Mouse (Mus musculus) forebrain, embryonic 16.5 days (tissue): Measurements from ENCODE around the gene Mxra8. TPM values are rescaled to one million over a fixed set of nuclear protein-coding genes. Genes with fewer than 3 reads are reported as not detected.

Experiments used
- ATAC-seq: fragments of 200-750 bp; cut with Nextera tagmentation; 2 replicates; pipeline ENCODE4 v1.8.0; 2017; ENCODE audit warnings: mild to moderate bottlenecking, moderate library complexity
- H3K27ac ChIP-seq: fragments of 300-500 bp; sonication (generic); 2 replicates; pipeline ENCODE4 v1.5.1; 2014; ENCODE audit warnings: low read length, control low read depth
- H3K27me3 ChIP-seq: fragments of 300-500 bp; sonication (generic); replicated peaks from 2 replicates; pipeline ENCODE4 v1.6.1; 2014; ENCODE audit warnings: low read length; ENCODE audit not compliant: control insufficient read depth, insufficient read depth
- H3K36me3 ChIP-seq: fragments of 300-500 bp; sonication (generic); 2 replicates; pipeline ENCODE4 v1.6.1; 2014; ENCODE audit not compliant: control insufficient read depth, insufficient read depth
- H3K4me1 ChIP-seq: fragments of 300-500 bp; sonication (generic); replicated peaks from 2 replicates; pipeline ENCODE4 v1.6.1; 2014; ENCODE audit warnings: low read length; ENCODE audit not compliant: control insufficient read depth, insufficient read depth
- H3K4me2 ChIP-seq: fragments of 300-500 bp; sonication (generic); 2 replicates; pipeline ENCODE4 v1.6.1; 2014; ENCODE audit warnings: mild to moderate bottlenecking, low read length, control low read depth
- H3K4me3 ChIP-seq: fragments of 300-500 bp; sonication (generic); replicated peaks from 2 replicates; pipeline ENCODE4 v1.5.1; 2014; ENCODE audit warnings: mild to moderate bottlenecking, low read length, control low read depth
- H3K9ac ChIP-seq: fragments of 300-500 bp; sonication (generic); replicated peaks from 2 replicates; pipeline ENCODE4 v1.6.1; 2014; ENCODE audit warnings: low read depth, low read length, control low read depth
- H3K9me3 ChIP-seq: fragments of 300-500 bp; sonication (generic); 2 replicates; pipeline ENCODE4 v1.6.1; 2016; ENCODE audit warnings: low read length; ENCODE audit not compliant: control insufficient read depth
- WGBS: fragments of 180-500 bp; shearing (Covaris S2); extraction: QIAGEN DNeasy Blood & Tissue Kit; methylation state at CpG from one replicate; pipeline ENCODE4 v1.1.7; 2014; 5-methylcytosine and 5-hydroxymethylcytosine counted together
- polyA plus RNA-seq: library from polyadenylated mRNA; unstranded; fragments of >200 nt; fragmentation: Nextera tagmentation; extraction: Ambion mirVana; gene quantifications from 2 replicates; pipeline ENCODE4 v1.2.1, GENCODE M21; 2015

Gene Mxra8
- polyA plus RNA-seq, 1 experiment from 2014 or later: 16.9 TPM

GRCm38 (mm10) chr4:155807841-155808240 lies 31.6 kb upstream of the Mxra8 start:
- H3K4me2 ChIP-seq: no peak overlapping the region
- H3K4me1 ChIP-seq: peaks cover 23% of the 10 kb centered on the region
- H3K36me3 ChIP-seq: peaks cover 21% of the 10 kb centered on the region
- H3K9me3 ChIP-seq: no peaks in the 10 kb centered on the region
- no peak for ATAC-seq
- no peak overlapping the region for H3K27ac ChIP-seq
- WGBS: 92% methylated on average over 3 of the region's 3 CpGs
- no peak overlapping the region for H3K9ac ChIP-seq
- H3K4me3 ChIP-seq: no peak overlapping the region
- H3K27me3 ChIP-seq: no peaks in the 10 kb centered on the region

DNA sequence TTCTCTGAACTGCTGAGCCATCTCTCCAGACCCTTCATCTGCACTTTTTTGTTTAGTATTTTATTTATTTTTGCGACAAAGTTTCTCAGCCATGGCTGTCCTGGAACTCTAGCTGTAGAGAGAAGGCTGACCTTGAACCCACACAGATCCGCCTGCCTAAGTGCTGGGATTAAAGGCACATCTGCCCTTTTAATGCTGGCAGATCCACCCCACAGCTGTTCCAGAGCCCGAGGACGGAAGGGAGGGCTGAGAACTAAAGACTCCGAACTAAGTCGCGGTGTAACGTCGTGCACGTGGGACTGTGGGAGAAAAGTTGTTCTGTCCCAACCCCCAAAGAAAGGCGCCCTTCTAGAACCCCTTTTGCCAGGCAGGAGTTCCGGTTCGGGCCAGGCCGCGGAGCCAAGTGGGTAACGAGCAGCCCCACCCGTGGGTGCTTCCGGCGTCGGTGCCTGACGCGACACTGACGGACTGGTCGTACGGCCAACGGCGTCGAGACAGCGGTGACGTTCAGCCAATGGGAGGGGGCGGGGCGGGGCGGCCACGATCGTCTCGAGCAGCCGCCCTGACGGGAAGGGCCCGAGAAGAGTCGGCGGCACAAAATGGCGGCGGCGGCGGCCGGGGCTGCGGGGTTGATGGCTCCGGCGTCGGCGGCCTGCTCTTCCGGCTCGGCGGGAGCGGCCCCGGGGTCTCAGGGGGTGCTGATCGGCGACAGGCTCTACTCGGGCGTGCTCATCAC lies 27.4 kb upstream of the Mxra8 start, which contains the start of gene Ccnl2:
Ccnl2 (plus strand) TSS at position 561 of the 736 bp plus-strand sequence.
- H3K36me3 ChIP-seq: peaks cover 43% of the 10 kb centered on the region
- ATAC-seq: peak; percentile 100

DNA sequence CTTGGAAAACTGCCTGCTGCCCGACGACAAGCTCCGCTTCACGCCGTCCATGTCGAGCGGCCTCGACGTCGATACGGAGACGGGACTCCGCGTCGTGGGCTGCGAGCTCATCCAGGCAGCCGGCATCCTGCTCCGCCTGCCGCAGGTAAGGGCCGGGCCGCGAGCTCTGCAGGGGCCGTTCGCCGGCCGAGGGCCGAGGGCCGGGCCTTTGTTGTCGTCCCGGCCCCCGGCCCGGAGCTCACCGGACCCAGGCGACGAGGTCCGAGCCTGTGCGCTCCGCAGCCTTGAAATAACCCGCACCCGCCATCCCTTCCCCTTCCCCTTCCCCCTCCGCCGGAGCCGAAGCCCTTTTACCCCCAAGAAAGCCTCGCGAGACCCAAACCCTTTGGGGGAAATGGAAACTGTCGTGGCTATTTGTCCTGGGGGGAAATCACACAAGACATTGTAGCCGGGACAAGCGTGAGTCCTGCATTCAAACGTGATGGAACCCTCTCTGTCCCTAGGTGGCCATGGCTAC lies 26.8 kb upstream of the Mxra8 start:
- H3K4me2 ChIP-seq: peak overlapping the region; percentile 88
- no peaks in the 10 kb centered on the region for H3K9me3 ChIP-seq
- WGBS: under 1% methylated on average over 48 of the region's 49 CpGs
- H3K36me3 ChIP-seq: peaks cover 46% of the 10 kb centered on the region
- peak; percentile 29 for ATAC-seq
- peak overlapping the region; percentile 90 for H3K4me3 ChIP-seq
- H3K27me3 ChIP-seq: no peaks in the 10 kb centered on the region
- peaks cover 22% of the 10 kb centered on the region for H3K4me1 ChIP-seq
- peak overlapping the region; percentile 84 for H3K27ac ChIP-seq
- peak overlapping the region; percentile 97 for H3K9ac ChIP-seq

More for the DNA sequence above, 27.4 kb upstream of the Mxra8 start, which contains the start of gene Ccnl2:
- Histone ChIP-seq H3K4me2 (peak within 1 kb of the TSS; percentile 88), H3K4me3 (peak within 1 kb of the TSS; percentile 90), H3K27ac (peak within 1 kb of the TSS; percentile 86), H3K4me1 (peaks cover 22% of the 10 kb centered on the region), H3K27me3 (no peaks in the 10 kb centered on the region), H3K9me3 (no peaks in the 10 kb centered on the region), H3K9ac (peak within 1 kb of the TSS; percentile 97)
- WGBS: under 1% methylated on average over 60 of the region's 60 CpGs

GRCm38 (mm10) chr4:155817533-155817932 lies 21.9 kb upstream of the Mxra8 start:
- Histone ChIP-seq H3K4me3 (no peak overlapping the region), H3K9me3 (no peaks in the 10 kb centered on the region), H3K9ac (no peak overlapping the region), H3K36me3 (peaks cover 60% of the 10 kb centered on the region), H3K27ac (no peak overlapping the region), H3K4me1 (peaks cover 17% of the 10 kb centered on the region), H3K27me3 (no peaks in the 10 kb centered on the region), H3K4me2 (no peak overlapping the region)
- 71% methylated on average over 4 of the region's 4 CpGs for WGBS
- no peak for ATAC-seq

DNA sequence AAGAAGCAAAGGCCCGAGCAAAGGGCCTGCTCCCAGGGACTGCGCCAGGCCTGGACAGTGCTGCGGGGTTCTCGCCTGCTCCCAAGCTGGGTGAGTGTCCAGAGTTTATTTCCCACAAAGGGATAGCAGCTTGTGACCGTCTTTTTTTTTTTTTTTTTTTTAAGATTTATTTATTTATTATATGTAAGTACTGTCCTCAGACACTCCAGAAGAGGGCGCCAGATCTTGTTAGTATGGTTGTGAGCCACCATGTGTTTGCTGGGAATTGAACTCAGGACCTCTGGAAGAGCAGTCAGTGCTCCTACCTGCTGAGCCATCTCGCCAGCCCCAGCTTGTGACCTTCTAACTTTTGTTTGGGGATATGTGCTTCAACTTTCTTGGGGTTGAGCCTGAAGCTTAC lies 18.5 kb upstream of the Mxra8 start:
- H3K9ac ChIP-seq: no peak overlapping the region
- peaks cover 75% of the 10 kb centered on the region for H3K36me3 ChIP-seq
- no peaks in the 10 kb centered on the region for H3K4me1 ChIP-seq
- H3K27ac ChIP-seq: no peak overlapping the region
- WGBS: 76% methylated on average over 7 of the region's 7 CpGs
- H3K4me3 ChIP-seq: no peak overlapping the region
- ATAC-seq: no peak
- H3K9me3 ChIP-seq: no peaks in the 10 kb centered on the region
- no peak overlapping the region for H3K4me2 ChIP-seq
- H3K27me3 ChIP-seq: no peaks in the 10 kb centered on the region

DNA sequence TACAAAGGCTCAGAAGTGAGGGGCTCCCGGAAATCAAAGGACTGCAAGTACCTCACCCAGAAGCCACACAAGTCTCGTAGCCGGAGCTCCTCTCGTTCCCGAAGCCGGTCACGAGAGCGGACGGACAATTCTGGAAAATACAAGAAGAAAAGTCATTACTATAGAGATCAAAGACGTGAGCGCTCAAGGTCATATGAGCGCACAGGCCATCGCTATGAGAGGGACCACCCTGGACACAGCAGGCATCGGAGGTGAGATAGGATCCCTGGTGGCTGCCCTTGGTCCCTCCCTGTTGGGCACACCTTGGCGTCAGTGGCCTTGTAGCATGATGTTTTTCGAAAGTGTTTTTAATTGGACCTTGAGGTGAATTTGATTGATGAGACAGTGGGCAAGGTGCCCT lies 16.0 kb upstream of the Mxra8 start:
- H3K9me3 ChIP-seq: no peaks in the 10 kb centered on the region
- H3K4me2 ChIP-seq: no peak overlapping the region
- no peak for ATAC-seq
- H3K27ac ChIP-seq: no peak overlapping the region
- no peaks in the 10 kb centered on the region for H3K27me3 ChIP-seq
- H3K9ac ChIP-seq: no peak overlapping the region
- H3K4me1 ChIP-seq: no peaks in the 10 kb centered on the region
- WGBS: 97% methylated on average over 16 of the region's 16 CpGs
- no peak overlapping the region for H3K4me3 ChIP-seq
- peaks cover 63% of the 10 kb centered on the region for H3K36me3 ChIP-seq

DNA sequence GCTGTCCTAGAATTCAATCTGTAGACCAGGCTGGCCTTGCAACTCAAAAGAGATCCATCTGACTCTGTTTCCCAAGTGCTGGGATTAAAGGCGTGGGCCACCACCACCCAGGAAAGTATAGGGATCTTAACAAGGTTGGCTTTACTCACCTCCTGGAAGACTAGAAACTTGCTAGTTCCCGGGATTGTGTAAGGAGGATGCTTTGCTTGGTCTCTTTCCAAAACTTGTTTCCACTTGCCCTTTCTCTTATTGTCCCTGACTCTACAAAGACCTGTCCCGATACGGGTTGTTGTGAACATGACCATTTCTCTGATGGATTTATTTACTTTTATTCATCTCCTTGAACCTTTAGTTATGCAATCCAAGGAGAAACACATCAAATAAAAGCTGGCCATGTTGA lies 9.6 kb upstream of the Mxra8 start:
- Histone ChIP-seq H3K4me3 (no peak overlapping the region), H3K27ac (no peak overlapping the region), H3K4me2 (no peak overlapping the region), H3K36me3 (peaks cover 15% of the 10 kb centered on the region), H3K4me1 (peaks cover 24% of the 10 kb centered on the region), H3K9ac (no peak overlapping the region), H3K27me3 (no peaks in the 10 kb centered on the region), H3K9me3 (no peaks in the 10 kb centered on the region)
- no peak for ATAC-seq
- WGBS: 95% methylated on average over 4 of the region's 4 CpGs

GRCm38 (mm10) chr4:155830596-155830995 lies 8.9 kb upstream of the Mxra8 start:
- Histone ChIP-seq H3K4me3 (peak overlapping the region; percentile 78), H3K9ac (no peak overlapping the region; the same call in 1 of the 2 replicates), H3K36me3 (peaks cover 9% of the 10 kb centered on the region; the same call in 1 of the 2 replicates), H3K27me3 (no peaks in the 10 kb centered on the region), H3K4me1 (peaks cover 24% of the 10 kb centered on the region), H3K9me3 (no peaks in the 10 kb centered on the region), H3K27ac (0 out of 2 replicates have a peak overlapping the region, but pooled peaks have one; percentile 6), H3K4me2 (peak overlapping the region; percentile 93)
- 55% methylated on average over 8 of the region's 8 CpGs for WGBS
- no peak for ATAC-seq

DNA sequence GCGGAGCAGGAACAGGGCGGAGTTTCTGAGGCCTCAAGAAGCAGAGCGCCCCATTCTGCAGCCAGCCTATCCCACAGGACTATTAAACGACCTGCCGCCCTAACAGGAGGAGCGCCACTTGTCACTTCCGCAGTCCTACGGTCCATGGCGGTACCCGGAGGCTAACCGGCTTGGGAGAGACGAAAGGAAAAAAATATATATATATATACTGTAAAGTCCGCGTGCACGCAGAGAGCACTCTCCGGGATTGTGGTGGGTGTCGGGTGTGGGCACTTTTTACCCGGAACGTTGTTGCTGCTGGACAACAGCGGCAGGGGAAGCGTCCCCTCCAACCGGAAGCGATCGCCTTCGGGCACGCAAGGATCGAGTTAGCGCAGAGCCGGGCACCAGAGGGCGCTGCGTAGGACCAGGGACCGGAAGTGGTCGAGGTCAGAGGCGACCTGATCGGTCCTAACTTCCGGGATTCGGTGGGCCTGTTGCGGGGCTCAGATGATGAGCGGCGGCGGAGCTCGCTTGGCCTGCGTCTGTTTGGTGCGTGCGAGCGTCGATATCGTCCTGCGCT lies 8.2 kb upstream of the Mxra8 start, which contains the start of gene Aurkaip1:
Aurkaip1 (plus strand) TSS at position 68 of the 562 bp plus-strand sequence.
- Histone ChIP-seq H3K9me3 (no peaks in the 10 kb centered on the region), H3K9ac (peak within 1 kb of the TSS; percentile 86), H3K36me3 (peaks cover 7% of the 10 kb centered on the region; the same call in 1 of the 2 replicates), H3K4me3 (peak within 1 kb of the TSS; percentile 78), H3K4me1 (peaks cover 24% of the 10 kb centered on the region), H3K27me3 (no peaks in the 10 kb centered on the region), H3K27ac (peak within 1 kb of the TSS; percentile 87), H3K4me2 (peak within 1 kb of the TSS; percentile 93)
- under 1% methylated on average over 49 of the region's 49 CpGs for WGBS
- ATAC-seq: peak; percentile 95
